Mouse (Mus musculus) neural tube, embryonic 12.5 days (tissue): Measurements from ENCODE around the gene Fgr. TPM values are rescaled to one million over a fixed set of nuclear protein-coding genes. Genes with fewer than 3 reads are reported as not detected.

Experiments
- ATAC-seq: fragments of 200-750 bp; cut with Nextera tagmentation; 2 replicates; pipeline ENCODE4 v1.8.0; 2017; ENCODE audit warnings: low read depth, mild to moderate bottlenecking, moderate TSS enrichment, moderate library complexity; ENCODE audit not compliant: low FRiP score
- H3K27ac ChIP-seq: fragments of 300-500 bp; sonication (generic); 2 replicates; pipeline ENCODE4 v1.5.1; 2016
- H3K27me3 ChIP-seq: fragments of 300-500 bp; sonication (generic); replicated peaks from 2 replicates; pipeline ENCODE4 v1.6.1; 2016; ENCODE audit warnings: mild to moderate bottlenecking
- H3K36me3 ChIP-seq: fragments of 300-500 bp; sonication (generic); 2 replicates; pipeline ENCODE4 v1.6.1; 2016; ENCODE audit warnings: mild to moderate bottlenecking
- H3K4me1 ChIP-seq: fragments of 300-500 bp; sonication (generic); 2 replicates; pipeline ENCODE4 v1.6.1; 2016
- H3K4me2 ChIP-seq: fragments of 300-500 bp; sonication (generic); replicated peaks from 2 replicates; pipeline ENCODE4 v1.6.1; 2016; ENCODE audit warnings: mild to moderate bottlenecking
- H3K4me3 ChIP-seq: fragments of 300-500 bp; sonication (generic); 2 replicates; pipeline ENCODE4 v1.5.1; 2016
- H3K9ac ChIP-seq: fragments of 300-500 bp; sonication (generic); 2 replicates; pipeline ENCODE4 v1.6.1; 2016; ENCODE audit warnings: mild to moderate bottlenecking
- H3K9me3 ChIP-seq: fragments of 300-500 bp; sonication (generic); 2 replicates; pipeline ENCODE4 v1.6.1; 2016; ENCODE audit warnings: mild to moderate bottlenecking
- WGBS: fragments of 180-500 bp; shearing (Covaris S2); methylation state at CpG from one replicate; pipeline ENCODE4 v1.1.7; 2016; 5-methylcytosine and 5-hydroxymethylcytosine counted together
- polyA plus RNA-seq: library from polyadenylated mRNA; unstranded; fragments of >200 nt; fragmentation: Nextera tagmentation; extraction: Ambion mirVana; gene quantifications from 2 replicates; pipeline ENCODE4 v1.2.1, GENCODE M21; 2016

Gene Fgr
- polyA plus RNA-seq, 1 experiment from 2014 or later = 0.28 TPM

DNA sequence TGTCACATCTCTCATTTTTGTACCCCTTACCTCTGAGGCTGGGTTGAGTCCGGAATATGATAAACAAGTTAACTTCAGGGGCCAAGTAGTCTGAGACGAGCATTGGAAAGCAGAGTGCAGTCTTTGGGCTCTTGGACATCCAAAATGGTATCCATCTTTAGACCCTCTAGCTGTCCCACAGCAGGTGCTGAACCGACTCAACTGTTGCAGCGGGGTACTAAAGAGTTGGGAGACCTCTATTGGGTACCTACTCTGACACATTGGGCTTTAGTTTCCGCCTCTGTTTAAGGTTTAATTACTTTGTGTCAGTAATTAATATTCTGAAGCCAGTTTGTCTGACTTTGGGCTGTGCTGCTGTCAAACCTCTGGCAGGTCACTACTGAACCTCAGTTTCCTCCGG is 63.9 kb downstream of the Fgr start:
- Histone ChIP-seq H3K27ac (no peak overlapping the region), H3K27me3 (peaks cover 47% of the 10 kb centered on the region), H3K4me1 (peaks cover 62% of the 10 kb centered on the region), H3K4me3 (no peak overlapping the region), H3K9me3 (no peaks in the 10 kb centered on the region), H3K4me2 (peak overlapping the region; percentile 100), H3K9ac (no peak overlapping the region), H3K36me3 (no peaks in the 10 kb centered on the region)
- 25% methylated on average over 6 of the region's 6 CpGs for WGBS
- ATAC-seq = no peak

DNA sequence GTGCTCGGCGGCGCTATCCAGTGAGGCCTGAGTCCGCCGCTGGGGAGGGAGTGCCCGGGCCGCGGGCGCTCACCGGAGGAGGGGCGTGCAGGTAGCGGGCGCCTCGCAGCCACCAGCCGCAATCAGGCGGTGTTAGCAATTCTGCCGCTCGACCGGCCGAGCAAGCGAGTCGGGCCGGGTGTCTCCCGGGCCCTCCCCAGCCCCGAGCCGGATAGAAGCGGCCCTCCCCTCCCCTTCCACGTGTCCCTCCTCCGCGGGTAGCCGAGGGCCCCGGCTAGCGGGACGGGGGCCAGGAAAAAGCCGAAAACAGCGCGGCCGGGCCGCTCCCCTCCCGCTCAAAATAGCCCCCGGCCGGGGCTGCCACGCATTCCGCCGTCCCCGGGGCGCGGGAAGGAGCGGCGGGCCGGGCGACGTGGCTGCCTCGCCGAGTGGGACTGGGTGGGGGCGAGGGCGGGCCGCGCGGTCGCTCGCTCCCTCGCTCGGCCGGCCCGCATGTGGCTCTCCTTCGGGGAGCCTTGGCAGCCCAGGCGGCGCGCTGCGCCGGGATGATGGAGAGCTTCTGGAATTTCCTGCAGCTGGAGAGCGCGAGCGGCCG is 64.7 kb downstream of the Fgr start:
- Histone ChIP-seq H3K4me2 (peak overlapping the region; percentile 100), H3K4me3 (peak overlapping the region; percentile 55), H3K27me3 (peaks cover 47% of the 10 kb centered on the region), H3K9me3 (no peaks in the 10 kb centered on the region), H3K27ac (no peak overlapping the region), H3K36me3 (no peaks in the 10 kb centered on the region), H3K9ac (peak overlapping the region; percentile 71), H3K4me1 (peaks cover 70% of the 10 kb centered on the region)
- ATAC-seq = 0 out of 2 replicates have a peak, but pooled peaks have one; percentile 8
- WGBS = under 1% methylated on average over 73 of the region's 76 CpGs

DNA sequence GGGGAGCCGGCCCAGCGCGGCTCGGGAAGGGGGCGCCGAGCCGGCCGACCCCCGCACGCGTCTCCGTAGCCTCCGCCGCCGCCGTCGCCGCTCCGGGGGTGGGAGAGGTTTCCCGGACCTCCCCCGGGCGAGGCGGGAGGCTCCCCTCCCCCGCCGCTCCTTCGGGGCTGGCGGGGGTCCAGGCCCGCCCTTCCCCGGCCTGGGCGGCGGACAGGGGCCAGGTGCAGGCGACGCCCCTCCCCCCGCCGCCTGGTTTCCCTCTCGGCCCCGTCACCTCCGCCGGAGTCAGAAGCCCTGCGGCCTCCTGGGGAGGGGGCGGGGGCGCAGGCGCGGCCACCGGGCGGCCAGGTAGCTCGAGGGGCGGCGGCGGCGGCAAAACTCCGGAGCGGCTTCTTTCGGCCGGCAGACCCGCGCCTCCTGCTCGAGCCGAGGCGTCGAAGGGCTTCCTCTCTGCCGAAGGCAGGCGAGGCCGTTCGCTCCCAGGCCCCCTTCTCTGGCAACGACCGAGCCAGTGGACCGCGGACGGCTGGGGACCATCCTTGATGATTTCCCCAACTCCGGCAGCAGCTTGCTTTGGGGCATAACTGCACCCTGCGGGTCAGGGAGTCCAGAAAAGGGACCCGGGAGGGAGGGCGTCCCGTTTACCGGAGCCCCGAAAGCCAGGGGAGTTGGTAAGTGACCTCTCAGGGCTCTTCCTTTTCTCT is 65.4 kb downstream of the Fgr start:
- H3K4me2 ChIP-seq = peak overlapping the region; percentile 100
- no peaks in the 10 kb centered on the region for H3K36me3 ChIP-seq
- H3K4me1 ChIP-seq = peaks cover 76% of the 10 kb centered on the region
- H3K27ac ChIP-seq = 0 out of 2 replicates have a peak overlapping the region, but pooled peaks have one; percentile 37
- peak overlapping the region; percentile 55 for H3K4me3 ChIP-seq
- under 1% methylated on average over 77 of the region's 77 CpGs for WGBS
- peaks cover 47% of the 10 kb centered on the region for H3K27me3 ChIP-seq
- no peak for ATAC-seq
- no peaks in the 10 kb centered on the region for H3K9me3 ChIP-seq
- H3K9ac ChIP-seq = peak overlapping the region; percentile 71

DNA sequence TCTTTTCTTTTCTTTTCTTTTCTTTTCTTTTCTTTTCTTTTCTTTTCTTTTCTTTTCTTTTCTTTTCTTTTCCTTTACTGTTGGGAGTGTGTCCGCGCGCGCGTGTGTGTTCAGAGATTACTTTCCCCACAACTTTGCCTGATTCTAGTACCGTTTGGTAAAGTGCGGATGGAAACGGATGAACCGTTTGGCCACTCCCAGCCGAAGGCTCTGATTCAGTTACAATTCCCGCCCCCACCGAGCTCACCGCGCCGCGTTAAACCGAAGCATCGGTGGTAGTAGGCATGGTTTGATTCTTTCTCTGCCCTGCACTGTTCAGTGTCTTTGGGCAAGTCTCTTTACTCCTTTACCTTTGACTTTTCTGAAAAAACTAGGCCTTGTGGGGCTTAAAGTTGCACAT is 65.9 kb downstream of the Fgr start:
- H3K27ac ChIP-seq = no peak overlapping the region
- H3K4me1 ChIP-seq = peaks cover 79% of the 10 kb centered on the region
- 6% methylated on average over 18 of the region's 18 CpGs for WGBS
- peak overlapping the region; percentile 100 for H3K4me2 ChIP-seq
- H3K9me3 ChIP-seq = no peaks in the 10 kb centered on the region
- H3K27me3 ChIP-seq = peaks cover 47% of the 10 kb centered on the region
- H3K4me3 ChIP-seq = peak overlapping the region; percentile 55; the same call in 1 of the 2 replicates
- H3K9ac ChIP-seq = peak overlapping the region; percentile 71; the same call in 1 of the 2 replicates
- H3K36me3 ChIP-seq = no peaks in the 10 kb centered on the region
- ATAC-seq = no peak

DNA sequence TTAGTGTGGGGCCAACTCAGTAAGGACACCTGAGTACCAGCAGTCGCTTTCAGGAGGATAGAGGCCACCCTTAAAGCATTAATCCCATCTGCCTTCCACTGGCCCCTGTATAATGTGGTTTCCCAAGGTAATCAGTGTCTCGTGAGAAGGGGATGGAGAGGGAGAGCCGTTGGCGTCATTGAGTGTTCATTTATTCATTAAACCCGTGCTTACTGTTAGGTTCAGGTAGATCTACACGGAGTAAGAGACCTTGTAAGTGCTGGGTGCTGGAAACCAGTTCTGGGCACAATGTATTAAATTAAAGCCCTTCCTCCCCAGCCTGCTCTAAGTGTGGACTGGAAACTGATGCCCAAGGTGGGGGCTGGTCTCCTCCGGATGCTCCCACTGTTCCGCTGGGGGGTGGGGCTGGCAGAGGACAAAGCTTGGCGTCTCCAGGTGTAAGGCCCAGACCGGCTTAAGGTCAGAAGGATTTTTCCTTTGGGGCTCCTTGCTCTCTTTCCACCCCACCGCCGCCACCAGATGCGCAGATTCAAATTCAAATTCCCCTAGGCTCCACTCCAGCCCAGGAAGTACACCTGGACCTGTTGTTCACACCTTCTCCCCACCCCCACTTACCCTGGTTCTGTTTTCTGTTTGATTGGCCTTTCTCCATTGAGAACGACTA is 66.5 kb downstream of the Fgr start:
- WGBS = 30% methylated on average over 14 of the region's 14 CpGs
- H3K36me3 ChIP-seq = no peaks in the 10 kb centered on the region
- peaks cover 84% of the 10 kb centered on the region for H3K4me1 ChIP-seq
- peak overlapping the region; percentile 100 for H3K4me2 ChIP-seq
- no peak overlapping the region for H3K4me3 ChIP-seq
- no peak overlapping the region for H3K27ac ChIP-seq
- H3K9me3 ChIP-seq = no peaks in the 10 kb centered on the region
- H3K9ac ChIP-seq = no peak overlapping the region
- peaks cover 45% of the 10 kb centered on the region for H3K27me3 ChIP-seq
- no peak for ATAC-seq

DNA sequence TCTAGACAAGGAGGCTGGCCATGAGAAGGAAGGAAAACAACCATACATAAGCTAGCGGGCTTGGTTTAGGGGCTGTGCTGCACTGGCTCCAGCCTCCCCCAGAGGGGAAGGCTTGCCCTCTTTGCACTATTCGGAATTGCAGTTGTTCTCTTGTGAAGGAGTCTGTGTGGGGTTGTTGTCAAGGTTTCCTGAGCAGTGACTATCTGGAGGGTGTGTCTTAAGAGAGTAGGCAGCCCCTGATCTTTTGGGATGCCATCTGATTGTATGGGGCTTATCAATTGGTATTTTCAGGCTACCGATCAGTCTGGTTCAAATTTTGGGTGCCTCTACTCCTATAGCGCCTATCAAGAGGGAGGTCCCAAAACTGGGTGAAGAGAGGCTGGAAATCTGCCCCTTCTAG is 68.3 kb downstream of the Fgr start:
- Histone ChIP-seq H3K36me3 (no peaks in the 10 kb centered on the region), H3K4me2 (peak overlapping the region; percentile 53), H3K27ac (no peak overlapping the region), H3K4me3 (no peak overlapping the region), H3K4me1 (peaks cover 99% of the 10 kb centered on the region), H3K9me3 (no peaks in the 10 kb centered on the region), H3K9ac (no peak overlapping the region), H3K27me3 (peaks cover 31% of the 10 kb centered on the region)
- WGBS = 12% methylated on average over 4 of the region's 4 CpGs
- ATAC-seq = no peak

DNA sequence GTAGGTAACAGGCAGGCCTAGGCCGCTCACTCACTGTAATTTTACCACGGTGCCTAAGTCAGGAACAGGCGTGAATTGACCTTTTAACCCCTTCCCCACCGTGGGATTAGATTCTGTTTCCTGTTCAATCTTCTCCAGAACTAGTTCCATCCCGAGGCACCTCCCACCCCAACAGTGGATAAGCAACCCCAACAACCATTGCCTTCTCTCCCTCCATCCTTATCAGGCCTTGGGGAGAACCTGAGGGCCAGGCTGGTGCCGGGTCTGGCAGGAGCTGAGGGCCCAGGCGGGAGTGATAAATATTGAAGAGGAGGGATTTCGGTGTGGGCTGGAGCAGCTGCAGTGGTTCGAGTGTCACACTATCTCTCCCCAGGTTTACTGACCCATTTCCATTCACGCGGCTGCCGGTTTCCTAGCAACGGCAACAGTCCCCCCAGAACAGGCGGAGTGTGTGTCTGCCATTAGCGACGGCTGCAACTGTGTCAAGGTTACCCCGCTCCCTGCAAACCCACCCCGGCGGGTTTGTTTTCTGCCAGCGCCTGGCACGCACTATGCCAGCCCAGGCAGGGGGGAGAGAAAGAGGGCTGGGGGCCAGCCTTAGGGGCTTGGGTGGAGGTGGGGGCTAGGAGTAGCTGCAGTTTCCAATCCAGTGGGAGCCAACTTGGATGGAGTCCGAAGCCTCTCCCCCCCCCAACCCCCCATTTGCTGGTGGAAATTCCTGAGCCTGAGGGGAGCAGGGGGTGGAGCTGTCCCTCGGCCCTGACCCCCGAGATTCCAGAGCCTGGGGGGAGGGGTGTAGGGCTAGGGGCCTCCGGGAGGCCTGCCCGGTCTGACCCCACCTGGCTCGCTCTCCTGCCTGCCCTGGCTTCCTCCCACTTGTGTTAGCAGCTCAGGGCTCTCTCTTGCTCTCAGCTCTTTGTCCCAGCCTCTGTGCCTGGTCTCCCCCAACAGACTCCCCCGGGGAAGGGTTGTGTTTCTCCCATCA is 69.0 kb downstream of the Fgr start:
- Histone ChIP-seq H3K9ac (peak overlapping the region; percentile 41), H3K4me1 (peaks cover 99% of the 10 kb centered on the region), H3K36me3 (no peaks in the 10 kb centered on the region), H3K4me2 (peak overlapping the region; percentile 53), H3K9me3 (no peaks in the 10 kb centered on the region), H3K27me3 (peaks cover 24% of the 10 kb centered on the region), H3K4me3 (0 out of 2 replicates have a peak overlapping the region, but pooled peaks have one; percentile 9), H3K27ac (peak overlapping the region; percentile 9; the same call in 1 of the 2 replicates)
- ATAC-seq = peak; percentile 51
- WGBS = 3% methylated on average over 28 of the region's 28 CpGs

DNA sequence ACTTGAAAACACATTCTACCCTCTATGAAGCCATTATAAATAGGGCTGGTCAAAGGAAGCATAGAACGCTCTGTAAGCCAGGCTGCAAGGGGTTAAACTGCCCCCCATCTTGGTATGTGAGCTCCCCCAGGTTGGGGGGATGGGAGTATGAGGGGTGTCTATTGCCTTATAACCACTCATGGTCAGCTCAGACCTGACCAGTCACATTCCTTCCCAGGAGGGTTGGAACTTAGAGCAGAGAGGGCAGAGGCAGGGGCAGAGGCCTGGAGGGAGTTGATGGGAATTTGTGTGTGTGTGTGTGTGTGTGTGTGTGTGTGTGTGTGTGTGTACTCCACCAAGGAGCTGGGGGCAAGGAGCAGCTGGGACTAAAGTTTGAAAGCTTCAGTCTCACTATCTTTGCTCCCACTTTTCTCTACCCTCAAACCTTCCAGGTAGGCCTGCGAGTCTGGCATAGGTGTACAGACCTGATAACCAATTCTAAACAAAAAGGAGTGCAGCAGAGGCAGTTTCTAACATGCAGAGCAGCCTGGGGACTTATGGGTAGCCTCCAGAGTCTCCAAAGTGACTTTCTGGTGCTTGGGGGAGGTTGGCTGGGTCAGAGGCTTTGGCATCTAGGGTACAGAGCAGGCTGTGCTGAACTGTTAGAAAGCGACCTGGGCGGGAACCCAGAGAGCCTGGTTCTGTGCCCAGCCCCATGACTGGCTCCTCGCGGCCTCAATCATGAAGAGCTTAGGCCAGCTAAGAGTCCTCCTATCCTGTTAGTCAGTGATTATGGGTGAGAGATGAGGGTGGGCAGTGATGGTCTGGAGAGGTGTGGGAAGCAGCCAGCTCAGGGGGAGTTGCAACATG is 70.1 kb downstream of the Fgr start:
- no peaks in the 10 kb centered on the region for H3K36me3 ChIP-seq
- H3K9ac ChIP-seq = peak overlapping the region; percentile 23; the same call in 1 of the 2 replicates
- 0 out of 2 replicates have a peak overlapping the region, but pooled peaks have one; percentile 9 for H3K27ac ChIP-seq
- H3K9me3 ChIP-seq = no peaks in the 10 kb centered on the region
- peaks cover 99% of the 10 kb centered on the region for H3K4me1 ChIP-seq
- WGBS = 34% methylated on average over 6 of the region's 6 CpGs
- peak overlapping the region; percentile 53 for H3K4me2 ChIP-seq
- peaks cover 14% of the 10 kb centered on the region for H3K27me3 ChIP-seq
- no peak overlapping the region for H3K4me3 ChIP-seq
- no peak for ATAC-seq

DNA sequence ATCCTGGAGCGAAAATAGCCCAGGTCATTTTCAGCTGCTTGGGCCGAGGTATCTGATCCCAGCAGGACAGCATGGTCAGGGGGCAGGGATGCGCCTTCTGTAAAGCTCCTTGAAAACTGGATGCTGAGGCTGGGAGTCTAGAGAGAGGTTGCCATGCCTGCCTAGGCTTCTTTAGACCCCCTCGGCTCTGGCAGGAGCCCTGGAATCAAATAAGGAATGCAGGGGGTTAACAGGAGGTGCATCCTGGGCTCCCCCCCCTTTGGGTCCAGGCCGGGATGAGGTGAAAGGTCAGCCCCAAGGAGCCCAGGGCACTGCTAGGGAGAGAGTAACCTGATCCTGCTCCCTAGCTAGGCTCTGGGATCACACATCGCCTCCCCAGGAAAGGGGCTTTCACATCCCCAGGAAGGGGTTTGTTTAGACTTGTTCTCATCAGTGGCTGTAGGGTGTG is 70.8 kb downstream of the Fgr start:
- Histone ChIP-seq H3K4me3 (no peak overlapping the region), H3K27ac (no peak overlapping the region), H3K27me3 (peaks cover 10% of the 10 kb centered on the region), H3K4me1 (peaks cover 99% of the 10 kb centered on the region), H3K4me2 (0 out of 2 replicates have a peak overlapping the region, but pooled peaks have one; percentile 14), H3K9me3 (no peaks in the 10 kb centered on the region), H3K36me3 (no peaks in the 10 kb centered on the region), H3K9ac (peak overlapping the region; percentile 23; the same call in 1 of the 2 replicates)
- WGBS = 17% methylated on average over 6 of the region's 6 CpGs
- no peak for ATAC-seq

DNA sequence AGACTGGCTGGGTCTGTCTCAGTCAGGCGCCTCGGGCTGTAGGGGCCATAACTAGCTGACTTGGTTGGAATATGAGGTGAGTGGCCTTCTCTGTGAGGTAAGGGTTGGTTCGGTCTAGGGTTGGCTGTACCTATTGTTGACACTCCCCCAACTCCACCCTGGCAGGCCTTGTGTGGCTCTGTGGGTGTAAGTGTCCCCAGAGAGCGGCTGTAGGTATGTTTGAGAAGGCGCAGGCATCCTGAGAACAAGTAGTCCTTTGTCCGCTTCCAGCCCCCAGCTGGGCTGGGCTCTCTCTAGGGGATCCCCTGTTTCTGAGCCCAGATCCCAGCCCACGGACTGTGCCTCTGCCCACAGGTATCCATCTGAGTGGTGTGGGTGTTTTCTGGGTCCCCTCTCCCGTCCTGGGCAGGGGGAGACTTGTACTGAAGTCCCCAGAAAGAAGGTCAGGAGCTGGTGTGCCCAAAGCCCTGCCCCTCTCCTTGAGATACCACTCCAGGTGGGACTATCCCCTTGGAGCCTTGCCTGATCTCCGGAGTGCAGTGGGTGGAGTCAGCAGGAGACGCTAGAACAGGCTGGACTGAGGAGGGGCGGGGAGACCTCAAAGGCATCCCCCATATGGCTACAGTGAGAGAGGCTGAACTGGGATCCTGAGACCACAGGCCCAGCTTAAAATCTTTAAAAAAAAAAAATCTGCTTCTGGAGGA is 72.0 kb downstream of the Fgr start:
- H3K9me3 ChIP-seq = no peaks in the 10 kb centered on the region
- H3K4me3 ChIP-seq = no peak overlapping the region
- 36% methylated on average over 11 of the region's 11 CpGs for WGBS
- 0 out of 2 replicates have a peak overlapping the region, but pooled peaks have one; percentile 20 for H3K27ac ChIP-seq
- no peaks in the 10 kb centered on the region for H3K36me3 ChIP-seq
- H3K9ac ChIP-seq = peak overlapping the region; percentile 29; the same call in 1 of the 2 replicates
- ATAC-seq = no peak
- no peak overlapping the region; the same call in 1 of the 2 replicates for H3K4me2 ChIP-seq
- H3K27me3 ChIP-seq = no peaks in the 10 kb centered on the region; the same call in none of the 2 replicates
- H3K4me1 ChIP-seq = peaks cover 100% of the 10 kb centered on the region
